Mouse (Mus musculus) kidney, adult 2 months (tissue): ENCODE results near the gene Gm20696. TPM values are rescaled to one million over a fixed set of nuclear protein-coding genes. Genes with fewer than 3 reads are reported as not detected.

Experiments used
- DNase-seq: peaks from one replicate; pipeline ENCODE4 v3.0.0; 2021
- H3K27ac ChIP-seq: fragments of 200-500 bp; 2 replicates; pipeline ENCODE4 v1.5.1; 2012; ENCODE audit warnings: low read depth, low read length, control low read depth, inconsistent platforms; ENCODE audit not compliant: insufficient read depth
- H3K27me3 ChIP-seq: fragments of 200-500 bp; replicated peaks from 2 replicates; pipeline ENCODE4 v1.6.1; 2012; ENCODE audit warnings: mild to moderate bottlenecking, moderate library complexity, low read length, inconsistent platforms; ENCODE audit not compliant: control insufficient read depth, insufficient read depth
- H3K36me3 ChIP-seq: fragments of 200-500 bp; 2 replicates; pipeline ENCODE4 v1.6.1; 2012; ENCODE audit warnings: mild to moderate bottlenecking, moderate library complexity, low read length, inconsistent platforms; ENCODE audit not compliant: control insufficient read depth, insufficient read depth
- H3K4me1 ChIP-seq: fragments of 200-500 bp; 2 replicates; pipeline ENCODE4 v1.6.1; 2011; ENCODE audit warnings: low read length; ENCODE audit not compliant: control insufficient read depth, insufficient read depth
- H3K4me3 ChIP-seq: fragments of 200-500 bp; 2 replicates; pipeline ENCODE4 v1.5.1; 2011; ENCODE audit warnings: mild to moderate bottlenecking, low read depth, low read length, control low read depth; ENCODE audit not compliant: insufficient read depth
- CTCF ChIP-seq: fragments of 200-500 bp; conservative IDR thresholded peaks from 2 replicates; pipeline ENCODE4 v1.5.1; 2011; ENCODE audit warnings: low read depth, mild to moderate bottlenecking, control low read depth, low read length, moderate library complexity, mixed read lengths; ENCODE audit not compliant: insufficient read depth, insufficient read length
- POLR2A ChIP-seq: fragments of 200-500 bp; IDR thresholded peaks from one replicate; pipeline ENCODE4 v1.6.1; 2011; ENCODE audit warnings: low read depth, low read length, control low read depth
- WGBS: fragments of 180-500 bp; shearing (Covaris S2); methylation state at CpG from one replicate; pipeline ENCODE4 v1.1.7; 2018; 5-methylcytosine and 5-hydroxymethylcytosine counted together
- polyA plus RNA-seq: library from polyadenylated mRNA; depleted of rRNA; stranded (reverse); fragments of >200 nt; gene quantifications from 2 replicates; pipeline ENCODE4 v1.2.3, GENCODE M21; 2012

The Gm20696 gene
- polyA plus RNA-seq, 1 experiment, result 0.31 TPM

GRCm38 (mm10) chr6:99314746-99315145, 351.9 kb downstream of the Gm20696 start:
- no peaks in the 10 kb centered on the region for H3K36me3 ChIP-seq
- DNase-seq, result no peak
- H3K4me3 ChIP-seq, result no peak overlapping the region
- H3K27ac ChIP-seq, result no peak overlapping the region
- H3K4me1 ChIP-seq, result peaks cover 3% of the 10 kb centered on the region; the same call in 1 of the 2 replicates
- TF ChIP-seq POLR2A (no peak), CTCF (no peak)
- H3K27me3 ChIP-seq, result no peaks in the 10 kb centered on the region
- WGBS, result 60% methylated on average over 3 of the region's 3 CpGs

GRCm38 (mm10) chr6:99310529-99310928, 356.1 kb downstream of the Gm20696 start:
- H3K4me1 ChIP-seq, result peaks cover 3% of the 10 kb centered on the region; the same call in 1 of the 2 replicates
- no peak for DNase-seq
- TF ChIP-seq POLR2A (no peak), CTCF (no peak)
- H3K27me3 ChIP-seq, result no peaks in the 10 kb centered on the region
- no peak overlapping the region for H3K27ac ChIP-seq
- H3K36me3 ChIP-seq, result no peaks in the 10 kb centered on the region
- H3K4me3 ChIP-seq, result no peak overlapping the region
- 49% methylated on average over 12 of the region's 12 CpGs for WGBS

GRCm38 (mm10) chr6:99310171-99310500, 356.5 kb downstream of the Gm20696 start:
- no peaks in the 10 kb centered on the region for H3K27me3 ChIP-seq
- DNase-seq, result no peak
- peaks cover 3% of the 10 kb centered on the region; the same call in 1 of the 2 replicates for H3K4me1 ChIP-seq
- H3K36me3 ChIP-seq, result no peaks in the 10 kb centered on the region
- H3K27ac ChIP-seq, result no peak overlapping the region
- no peak overlapping the region for H3K4me3 ChIP-seq
- 71% methylated on average over 3 of the region's 3 CpGs for WGBS
- TF ChIP-seq CTCF (no peak), POLR2A (no peak)

- 81% methylated on average over 14 of the region's 14 CpGs for WGBS
- no peaks in the 10 kb centered on the region for H3K27me3 ChIP-seq
- H3K27ac ChIP-seq, result no peak overlapping the region
- no peak overlapping the region for H3K4me3 ChIP-seq
- TF ChIP-seq CTCF (no peak), POLR2A (no peak)
- H3K36me3 ChIP-seq, result no peaks in the 10 kb centered on the region
- DNase-seq, result no peak
- H3K4me1 ChIP-seq, result peaks cover 3% of the 10 kb centered on the region; the same call in 1 of the 2 replicates
These were observed 357.0 kb downstream of the Gm20696 start for GRCm38 (mm10) chr6:99309466-99310170.

- WGBS, result 90% methylated on average over 3 of the region's 3 CpGs
These were observed 360.8 kb downstream of the Gm20696 start for GRCm38 (mm10) chr6:99305751-99306150.

GRCm38 (mm10) chr6:99305236-99305635, 361.4 kb downstream of the Gm20696 start:
- no peak for DNase-seq
- Histone ChIP-seq H3K4me3 (no peak overlapping the region), H3K4me1 (peaks cover 5% of the 10 kb centered on the region; the same call in 1 of the 2 replicates), H3K27me3 (no peaks in the 10 kb centered on the region), H3K27ac (no peak overlapping the region), H3K36me3 (no peaks in the 10 kb centered on the region)
- WGBS, result 85% methylated on average over 3 of the region's 3 CpGs
- no peak for TF ChIP-seq POLR2A
- TF ChIP-seq CTCF, result no peak

More at GRCm38 (mm10) chr6:99305751-99306150, 360.8 kb downstream of the Gm20696 start:
- no peak for TF ChIP-seq POLR2A
- no peak for TF ChIP-seq CTCF
- DNase-seq, result no peak
- H3K27me3 ChIP-seq, result no peaks in the 10 kb centered on the region
- peaks cover 8% of the 10 kb centered on the region; the same call in 1 of the 2 replicates for H3K4me1 ChIP-seq
- no peak overlapping the region for H3K4me3 ChIP-seq
- H3K27ac ChIP-seq, result no peak overlapping the region
- no peaks in the 10 kb centered on the region for H3K36me3 ChIP-seq

GRCm38 (mm10) chr6:99302662-99303435, 363.7 kb downstream of the Gm20696 start:
- no peaks in the 10 kb centered on the region for H3K27me3 ChIP-seq
- H3K27ac ChIP-seq, result no peak overlapping the region
- DNase-seq, result no peak
- H3K4me1 ChIP-seq, result peaks cover 5% of the 10 kb centered on the region; the same call in 1 of the 2 replicates
- H3K4me3 ChIP-seq, result no peak overlapping the region
- TF ChIP-seq CTCF (no peak), POLR2A (no peak)
- 81% methylated on average over 6 of the region's 6 CpGs for WGBS
- H3K36me3 ChIP-seq, result no peaks in the 10 kb centered on the region
